Mouse (Mus musculus) fibroblast of lung, adult 2 months (primary cell): Measurements from ENCODE around the gene Pea15a.
"Not testable (repeated sequence)": the region's sequence is repeated elsewhere in the genome, so short reads cannot be mapped to it uniquely, and the experiment has no call there.

Source experiments
- DNase-seq: peaks from one replicate; pipeline ENCODE4 v3.0.0-alpha.2; 2011; ENCODE audit warnings: low read depth

The Pea15a gene

GRCm38 (mm10) chr1:172206141-172206917, at the start of gene Pea15a:
Pea15a (minus strand) TSS chr1:172206804.
- DNase-seq = no peak

- no peak for DNase-seq
Measured at GRCm38 (mm10) chr1:172247679-172248078, 41.1 kb upstream of the Pea15a start.

GRCm38 (mm10) chr1:172247216-172247615, 40.6 kb upstream of the Pea15a start:
- no peak for DNase-seq

- DNase-seq = not testable (repeated sequence)
Measured at GRCm38 (mm10) chr1:172244645-172245044, 38.0 kb upstream of the Pea15a start.

- DNase-seq = no peak
Measured at GRCm38 (mm10) chr1:172243547-172244205, 37.1 kb upstream of the Pea15a start.

- DNase-seq = peak; percentile 86
Measured at GRCm38 (mm10) chr1:172242401-172242800, 35.8 kb upstream of the Pea15a start.

- no peak for DNase-seq
Measured at GRCm38 (mm10) chr1:172240945-172241708, 34.5 kb upstream of the Pea15a start.

- DNase-seq = peak; percentile 71
Measured at GRCm38 (mm10) chr1:172229215-172229614, 22.6 kb upstream of the Pea15a start.

- no peak for DNase-seq
Measured at GRCm38 (mm10) chr1:172228209-172228608, 21.6 kb upstream of the Pea15a start.

GRCm38 (mm10) chr1:172221297-172222063, 14.9 kb upstream of the Pea15a start:
- no peak for DNase-seq

GRCm38 (mm10) chr1:172220414-172220813, 13.8 kb upstream of the Pea15a start:
- DNase-seq = no peak

- DNase-seq = no peak
Measured at GRCm38 (mm10) chr1:172219451-172220406, 13.1 kb upstream of the Pea15a start, which contains the start of gene Casq1. Casq1 (minus strand) TSS chr1:172219868.

GRCm38 (mm10) chr1:172218164-172218910, 11.7 kb upstream of the Pea15a start:
- DNase-seq = no peak

- peak; percentile 88 for DNase-seq
Measured at GRCm38 (mm10) chr1:172217148-172217547, 10.5 kb upstream of the Pea15a start.

GRCm38 (mm10) chr1:172214748-172215147, 8.1 kb upstream of the Pea15a start:
- no peak for DNase-seq

- no peak for DNase-seq
Measured at GRCm38 (mm10) chr1:172213771-172214170, 7.2 kb upstream of the Pea15a start.

- DNase-seq = no peak
Measured at GRCm38 (mm10) chr1:172212776-172213175, 6.2 kb upstream of the Pea15a start.

GRCm38 (mm10) chr1:172207111-172207584, 544 bp upstream of the Pea15a start:
- DNase-seq = no peak

GRCm38 (mm10) chr1:172205741-172206087, 890 bp downstream of the Pea15a start:
- DNase-seq = no peak
